Mouse (Mus musculus): ENCODE measurements around the gene Twf2. TPM values are rescaled to one million over a fixed set of nuclear protein-coding genes. Genes with fewer than 3 reads are reported as not detected.

The Twf2 gene
- total RNA-seq (2012; rRNA removed): 120 and 156 TPM in 2 replicates
- 177 and 186 TPM in 2 replicates for total RNA-seq (2014; rRNA removed)
- polyA plus RNA-seq (2012; ENCODE audit: insufficient read length, low read depth): 129 and 131 TPM in 2 replicates

DNA sequence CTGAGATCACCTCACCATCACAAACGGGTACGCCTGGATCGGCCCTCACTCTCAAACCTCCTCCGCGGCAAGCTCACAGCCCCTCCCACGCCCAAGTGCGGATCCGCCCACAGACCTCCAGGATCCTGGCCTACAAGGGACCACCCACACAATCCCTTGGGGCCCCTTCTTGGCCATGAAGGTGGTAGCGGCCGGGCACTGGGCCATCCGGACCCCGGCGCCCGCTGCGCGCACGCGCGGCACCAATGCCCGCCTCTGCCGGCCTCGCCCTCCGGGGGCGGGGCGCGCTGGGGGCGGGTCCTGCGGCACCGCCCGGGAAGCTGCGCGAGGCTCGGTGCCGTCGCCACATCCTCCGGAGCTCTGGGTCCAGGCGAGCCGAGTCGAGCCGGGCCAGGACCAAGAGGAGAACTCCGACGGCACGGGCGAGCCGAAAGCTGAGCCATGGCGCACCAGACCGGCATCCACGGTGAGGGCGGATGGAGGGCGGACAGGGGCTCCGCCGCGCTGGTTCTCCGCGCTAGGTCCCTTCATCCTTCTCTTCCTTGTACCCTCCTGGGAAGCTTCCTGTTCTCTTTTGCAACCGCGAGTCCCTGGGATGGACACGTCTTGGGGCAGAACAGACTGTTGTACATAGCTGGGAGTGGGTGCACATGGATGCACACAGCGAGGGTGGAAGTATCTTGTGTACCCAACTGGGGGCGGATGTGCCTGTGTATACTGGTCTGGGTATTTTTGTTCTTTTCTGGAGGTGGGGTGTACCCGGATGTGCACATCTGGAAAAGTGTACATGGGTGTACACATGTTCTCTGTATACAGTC lies at the start of gene Twf2:
Twf2 (plus strand) TSS at position 290 of the 818 bp plus-strand sequence.
- in situ Hi-C loops (cut with MboI; ENCODE audit: low pct_ligation_motif_present, low pct_unique_long_range_greater_than_20kb, low sequenced_read_pairs) (no loop called here), dilution Hi-C loops (cut with MboI; ENCODE audit: extremely low pct_ligation_motif_present, extremely low pct_unique_long_range_greater_than_20kb, low sequenced_read_pairs) (no loop called here)
- H3K79me2 ChIP-seq (replicated peaks; ENCODE audit: control insufficient read depth, extremely low read depth, insufficient read depth, poor library complexity, severe bottlenecking): peaks cover 14% of the 10 kb centered on the region

DNA sequence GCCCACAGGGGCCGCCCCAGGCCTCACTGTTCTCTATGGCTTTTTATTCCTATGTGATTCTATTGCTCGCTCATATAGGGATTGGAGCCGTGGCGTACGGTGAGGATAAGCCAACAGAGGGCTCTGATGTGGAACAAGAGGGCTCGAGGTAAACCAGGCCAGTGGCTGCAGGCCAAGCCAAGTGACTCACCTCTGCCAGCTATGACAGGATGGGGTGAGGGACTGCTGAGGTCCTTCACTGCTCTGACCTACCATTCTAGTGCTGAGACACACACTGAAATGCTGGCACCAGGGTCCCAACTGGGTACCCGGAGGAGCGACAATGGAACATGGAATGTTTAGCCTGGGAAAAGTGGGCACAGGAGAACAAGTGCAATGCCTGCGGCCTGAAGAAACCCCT lies 48.8 kb upstream of the Twf2 start:
- dilution Hi-C loops (cut with MboI; ENCODE audit: extremely low pct_ligation_motif_present, extremely low pct_unique_long_range_greater_than_20kb, low sequenced_read_pairs): no loop called here

More for the DNA sequence above, at the start of gene Twf2:
- Histone ChIP-seq H3K4me3 (replicated peaks in 1 of 3; ENCODE audit: low read depth in 2 of 3, low read length in 2 of 3, poor library complexity in 1 of 3) (peak within 1 kb of the TSS; percentile 75 to 95 (median 93)), H3K27ac (ENCODE audit: insufficient read depth, low read depth) (peak within 1 kb of the TSS; percentile 61), H3K36me3 (replicated peaks in 1 of 2; ENCODE audit: control insufficient read depth in 1 of 2, insufficient read depth in 1 of 2, low read length in 1 of 2) (peaks cover 12 to 33% of the 10 kb centered on the region in 2 experiments), H3K4me2 (ENCODE audit: insufficient read depth, low read depth, poor library complexity, severe bottlenecking) (peak within 1 kb of the TSS; percentile 71), H3K9me3 (replicated peaks; ENCODE audit: low read length) (no peaks in the 10 kb centered on the region), H3K27me3 (replicated peaks) (no peaks in the 10 kb centered on the region), H3K4me1 (ENCODE audit: control insufficient read depth in 1 of 2, insufficient read depth in 2 of 2) (peaks cover 26 to 64% of the 10 kb centered on the region in 2 experiments), H3K9ac (ENCODE audit: insufficient read depth, low read depth) (peak within 1 kb of the TSS; percentile 93)
- peak; percentile 75; the same call in 1 of the 2 replicates for TF ChIP-seq SIN3A (IDR thresholded peaks at IDR 0.05; ENCODE audit: low read length)
- no peak; the same call in 1 of the 2 replicates for TF ChIP-seq SMC3 (IDR thresholded peaks at IDR 0.05; ENCODE audit: low read depth, low read length)
- no peak for TF ChIP-seq EP300 (IDR thresholded peaks at IDR 0.05; ENCODE audit: low read length)
- no peak; the same call in 1 of the 2 replicates for TF ChIP-seq CHD1 (IDR thresholded peaks at IDR 0.05; ENCODE audit: low read depth, low read length)
- peak; percentile 50; the same call in 1 of the 2 replicates for TF ChIP-seq TCF12 (IDR thresholded peaks at IDR 0.05; ENCODE audit: low read depth, low read length)
- TF ChIP-seq UBTF (IDR thresholded peaks at IDR 0.05; ENCODE audit: low read depth, low read length): 0 out of 2 replicates have a peak, but pooled peaks have one; percentile 40
- TF ChIP-seq MXI1 (IDR thresholded peaks at IDR 0.05; ENCODE audit: low read depth, low read length): peak; percentile 76
- TF ChIP-seq MAZ (IDR thresholded peaks at IDR 0.05; ENCODE audit: low read depth, low read length): 0 out of 2 replicates have a peak, but pooled peaks have one; percentile 70
- TF ChIP-seq MAFK (IDR thresholded peaks at IDR 0.05; ENCODE audit: insufficient replicate concordance, low read length): no peak
- TF ChIP-seq ZMIZ1 (IDR thresholded peaks at IDR 0.05; ENCODE audit: low read depth, low read length): peak; percentile 77; the same call in 1 of the 2 replicates
- TF ChIP-seq MEF2A (IDR thresholded peaks at IDR 0.05; ENCODE audit: borderline replicate concordance, low read depth, low read length): 0 out of 2 replicates have a peak, but pooled peaks have one; percentile 20
- 0 out of 2 replicates have a peak, but pooled peaks have one; percentile 52 for TF ChIP-seq POLR2AphosphoS2 (IDR thresholded peaks at IDR 0.05; ENCODE audit: low read depth, low read length)
- TF ChIP-seq POLR2A (IDR thresholded peaks at IDR 0.05; ENCODE audit: low read depth, low read length): peak; percentile 73
- TF ChIP-seq JUN (IDR thresholded peaks at IDR 0.05; ENCODE audit: insufficient read depth, low read depth, low read length): no peak
- TF ChIP-seq NELFE (IDR thresholded peaks at IDR 0.05; ENCODE audit: low read depth, low read length): peak; percentile 64; the same call in 1 of the 2 replicates
- 0 out of 2 replicates have a peak, but pooled peaks have one; percentile 41 for TF ChIP-seq KAT2A (IDR thresholded peaks at IDR 0.05; ENCODE audit: insufficient replicate concordance, low read length)
- peak; percentile 53; the same call in 1 of the 2 replicates for TF ChIP-seq ELF1 (IDR thresholded peaks at IDR 0.05; ENCODE audit: low read depth, low read length)
- TF ChIP-seq RCOR1 (conservative IDR thresholded peaks at IDR 0.05; ENCODE audit: low read depth, low read length): no peak
- peak; percentile 32; the same call in 1 of the 2 replicates for TF ChIP-seq BHLHE40 (IDR thresholded peaks at IDR 0.05; ENCODE audit: low read depth, low read length)
- peak; percentile 96 for TF ChIP-seq NRF1 (IDR thresholded peaks at IDR 0.05; ENCODE audit: low read depth, low read length)
- DNase-seq (ENCODE audit: extremely low read depth): peak; percentile 98

More for the DNA sequence above, 48.8 kb upstream of the Twf2 start:
- peaks cover 0 to 4% of the 10 kb centered on the region in 2 experiments; a peak in 3 of 4 replicates for H3K4me1 ChIP-seq (ENCODE audit: control insufficient read depth in 1 of 2, insufficient read depth in 2 of 2)
- no peak overlapping the region for H3K9ac ChIP-seq (ENCODE audit: insufficient read depth, low read depth)
- in situ Hi-C loops (cut with MboI; ENCODE audit: low pct_ligation_motif_present, low pct_unique_long_range_greater_than_20kb, low sequenced_read_pairs): no loop called here
- no peaks in the 10 kb centered on the region for H3K79me2 ChIP-seq (replicated peaks; ENCODE audit: control insufficient read depth, extremely low read depth, insufficient read depth, poor library complexity, severe bottlenecking)
- TF ChIP-seq NELFE (IDR thresholded peaks at IDR 0.05; ENCODE audit: low read depth, low read length) (no peak), CHD1 (IDR thresholded peaks at IDR 0.05; ENCODE audit: low read depth, low read length) (no peak), IRF4 (IDR thresholded peaks at IDR 0.05; ENCODE audit: low read depth, low read length) (no peak), RAD21 (IDR thresholded peaks at IDR 0.05; ENCODE audit: low read depth, low read length) (no peak), USF2 (conservative IDR thresholded peaks at IDR 0.05; ENCODE audit: low read depth, low read length) (no peak), SIN3A (IDR thresholded peaks at IDR 0.05; ENCODE audit: low read length) (no peak), NRF1 (IDR thresholded peaks at IDR 0.05; ENCODE audit: low read depth, low read length) (no peak), USF1 (IDR thresholded peaks at IDR 0.05; ENCODE audit: low read depth, low read length) (no peak), BHLHE40 (IDR thresholded peaks at IDR 0.05; ENCODE audit: low read depth, low read length) (no peak), KAT2A (IDR thresholded peaks at IDR 0.05; ENCODE audit: insufficient replicate concordance, low read length) (no peak), POLR2A (IDR thresholded peaks at IDR 0.05; ENCODE audit: low read depth, low read length) (no peak), JUN (IDR thresholded peaks at IDR 0.05; ENCODE audit: insufficient read depth, low read depth, low read length) (no peak), ZMIZ1 (IDR thresholded peaks at IDR 0.05; ENCODE audit: low read depth, low read length) (no peak), ZNF384 (IDR thresholded peaks at IDR 0.05; ENCODE audit: low read depth, low read length) (no peak), MYC (IDR thresholded peaks at IDR 0.05; ENCODE audit: low read depth, low read length) (no peak), CHD2 (IDR thresholded peaks at IDR 0.05; ENCODE audit: low read length) (no peak)
- no peak overlapping the region for H3K4me3 ChIP-seq (replicated peaks in 1 of 3; ENCODE audit: low read depth in 2 of 3, low read length in 2 of 3, poor library complexity in 1 of 3)
- H3K27me3 ChIP-seq (replicated peaks): peaks cover 29% of the 10 kb centered on the region
- no peaks in the 10 kb centered on the region for H3K9me3 ChIP-seq (replicated peaks; ENCODE audit: low read length)
- no peak overlapping the region for H3K27ac ChIP-seq (ENCODE audit: insufficient read depth, low read depth)
- H3K36me3 ChIP-seq (replicated peaks in 1 of 2; ENCODE audit: control insufficient read depth in 1 of 2, insufficient read depth in 1 of 2, low read length in 1 of 2): peaks cover 0 to 22% of the 10 kb centered on the region in 2 experiments
- no peak overlapping the region for H3K4me2 ChIP-seq (ENCODE audit: insufficient read depth, low read depth, poor library complexity, severe bottlenecking)
- no peak for DNase-seq (ENCODE audit: extremely low read depth)

All from CH12.LX (cell line).